Mouse (Mus musculus) heart, postnatal 25 days (tissue): ENCODE data around the gene Gpsm1. TPM values are rescaled to one million over a fixed set of nuclear protein-coding genes. Genes with fewer than 3 reads are reported as not detected.
A peak's percentile ranks its signal among the peaks of the same experiment; 100 is the strongest.

Experiments
- DNase-seq: peaks from one replicate; pipeline ENCODE4 v3.0.0; 2022; ENCODE audit warnings: low spot score
- intact Hi-C: fragments of 180-260 bp; cut with DNase I; formaldehyde crosslinking; loops from one replicate; pipeline ENCODE4 v1.15.1; 2025
- total RNA-seq, 2 experiments: library from RNA; stranded (reverse); gene quantifications; 2 replicates each; pipeline ENCODE4 v1.2.3; 2021

The Gpsm1 gene
- total RNA-seq = 100 to 1,000 TPM; 195 to 226 TPM

DNA sequence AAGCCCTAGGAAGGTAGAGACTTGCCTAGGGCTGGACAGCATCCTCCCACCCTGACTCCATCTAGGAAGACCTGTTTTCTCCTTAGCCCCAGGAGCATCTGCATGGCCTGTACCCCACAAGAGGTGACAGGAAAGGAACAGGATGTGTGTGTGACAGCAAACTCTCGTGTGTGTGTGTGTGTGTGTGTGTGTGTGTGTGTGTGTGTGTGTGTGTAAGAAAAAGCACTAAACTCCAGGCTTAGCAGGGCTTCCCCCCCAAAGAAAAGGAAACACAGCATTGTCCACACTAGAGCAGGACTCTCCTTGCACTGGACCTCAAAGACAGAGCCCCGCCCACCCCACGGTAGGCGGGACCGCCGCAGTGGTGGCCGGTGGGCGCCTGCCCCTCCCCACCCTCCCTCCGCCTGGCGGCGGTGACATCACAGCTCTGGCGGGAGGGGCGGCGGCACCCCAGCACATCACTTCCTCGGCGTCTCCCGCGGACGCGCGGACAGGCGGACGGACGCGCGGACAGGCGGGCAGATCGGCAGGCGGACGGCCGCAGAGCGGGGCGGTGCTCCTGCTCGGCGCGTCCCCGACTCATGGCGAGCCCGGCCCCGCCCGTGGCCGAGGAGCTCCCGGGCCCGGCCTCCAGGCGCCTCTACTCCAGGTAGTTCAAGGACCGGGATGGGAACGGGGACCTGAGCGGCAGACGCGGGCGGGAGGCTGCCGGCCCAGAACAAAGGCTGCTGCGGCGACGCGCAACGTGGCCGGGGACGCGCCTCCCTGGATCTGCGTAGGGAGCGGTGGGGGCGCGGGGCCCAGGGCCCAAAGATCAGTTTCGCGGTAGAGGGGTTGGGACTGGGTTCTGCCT, at the start of gene Gpsm1:
TSS of gene Gpsm1 (plus strand) at position 444 of the 853 bp plus-strand sequence.
- intact Hi-C loops = no loop called here
- peak; percentile 80 for DNase-seq

DNA sequence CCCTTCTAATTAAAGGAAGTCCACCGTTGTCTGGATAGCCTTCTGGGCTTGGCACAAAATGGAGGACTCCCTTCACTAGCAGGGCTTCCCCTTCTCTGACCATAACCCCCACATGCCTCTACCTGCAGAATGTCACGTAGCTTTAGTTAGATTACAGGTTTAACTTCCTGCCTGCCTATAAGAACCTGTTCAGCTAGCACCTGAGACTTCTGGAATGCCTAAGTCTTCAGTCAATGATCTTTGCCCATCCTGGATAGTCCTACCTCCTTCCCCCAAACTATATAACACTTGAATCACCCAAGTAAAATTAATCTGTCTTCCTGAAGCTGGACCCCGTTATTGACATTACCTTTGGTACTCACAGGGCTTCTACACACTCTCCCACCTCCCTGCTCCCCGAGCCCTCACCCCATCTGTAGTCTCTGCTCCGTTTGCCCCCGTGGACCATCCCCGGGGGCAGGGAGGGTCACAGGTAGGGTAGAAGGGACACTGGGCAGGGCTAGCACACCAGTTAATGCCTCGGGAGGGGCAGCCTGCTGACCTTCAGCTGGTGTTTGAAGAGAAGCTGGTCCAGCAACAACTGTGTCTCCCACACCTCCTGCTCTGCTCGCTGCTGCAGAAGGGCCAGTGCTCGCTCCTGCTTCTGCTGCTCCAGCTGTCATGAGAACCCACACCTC, 49.1 kb upstream of the Gpsm1 start:
- DNase-seq = no peak
- intact Hi-C loops = no loop called here

DNA sequence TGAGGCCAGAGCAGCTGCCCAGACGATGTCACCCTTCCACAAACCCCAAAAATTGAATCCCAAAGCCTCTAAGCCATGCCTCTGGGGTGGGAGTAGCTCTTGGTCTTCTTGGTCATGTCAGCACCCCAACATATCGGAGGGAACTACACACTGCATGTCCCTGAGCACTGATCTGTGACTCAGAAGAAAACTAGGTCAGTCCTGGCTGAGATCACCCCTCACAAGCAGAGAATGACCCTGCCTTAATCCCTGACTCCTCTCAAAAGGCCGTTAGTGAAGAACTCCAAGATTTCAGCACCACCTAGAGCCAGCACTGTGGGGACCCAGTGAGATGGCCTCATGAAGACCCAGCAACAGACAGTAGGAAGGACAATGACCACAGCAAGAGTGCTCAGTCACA, 47.1 kb upstream of the Gpsm1 start:
- DNase-seq = no peak
- intact Hi-C loops = no loop called here

DNA sequence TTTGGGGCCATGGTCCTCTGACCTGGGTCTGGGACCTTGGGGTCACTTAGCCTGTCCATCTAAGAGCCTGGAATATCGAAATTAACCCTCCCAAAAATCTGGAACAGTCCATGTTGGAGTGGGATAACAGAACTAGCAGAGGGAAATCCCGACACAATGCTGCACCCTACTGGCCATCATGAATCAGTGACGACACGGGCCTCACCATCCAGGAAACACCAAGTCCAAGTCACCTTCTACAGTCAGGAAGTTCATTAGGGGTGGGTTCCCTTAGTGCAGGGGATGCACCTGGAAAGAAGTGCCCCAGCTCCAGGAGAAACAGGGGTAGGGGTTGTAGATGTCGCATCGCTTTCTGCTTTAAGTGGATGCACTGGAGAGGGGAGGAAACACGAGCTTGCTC, 41.7 kb upstream of the Gpsm1 start:
- intact Hi-C loops = loop anchor here (1.0 to 10.0 kb wide), 4 partner anchors 91 to 436 kb away; no protein-coding TSS in a partner anchor
- DNase-seq = no peak

DNA sequence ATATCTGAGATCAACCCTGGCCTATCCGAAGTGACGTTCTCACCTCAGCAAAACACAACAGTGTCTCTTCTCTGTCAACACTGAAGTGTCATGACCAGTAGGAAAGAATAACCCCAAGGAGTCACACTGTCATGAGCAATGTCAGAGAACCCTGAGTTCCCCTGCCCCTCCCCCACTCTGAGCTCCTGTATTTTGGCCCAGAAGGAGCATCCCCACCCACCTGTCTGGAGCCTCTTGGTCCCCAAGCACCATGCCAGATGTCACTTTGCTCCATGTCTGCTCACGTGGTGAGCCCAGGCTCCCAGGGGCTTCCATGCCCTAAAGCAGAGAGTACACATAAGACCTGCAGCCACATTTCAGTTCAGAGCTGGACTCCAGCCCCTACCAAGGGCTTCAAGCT, 35.6 kb upstream of the Gpsm1 start:
- no peak for DNase-seq
- intact Hi-C loops = loop anchor here (10.0 kb wide), 1 partner anchor 225 kb away; no protein-coding TSS in a partner anchor

DNA sequence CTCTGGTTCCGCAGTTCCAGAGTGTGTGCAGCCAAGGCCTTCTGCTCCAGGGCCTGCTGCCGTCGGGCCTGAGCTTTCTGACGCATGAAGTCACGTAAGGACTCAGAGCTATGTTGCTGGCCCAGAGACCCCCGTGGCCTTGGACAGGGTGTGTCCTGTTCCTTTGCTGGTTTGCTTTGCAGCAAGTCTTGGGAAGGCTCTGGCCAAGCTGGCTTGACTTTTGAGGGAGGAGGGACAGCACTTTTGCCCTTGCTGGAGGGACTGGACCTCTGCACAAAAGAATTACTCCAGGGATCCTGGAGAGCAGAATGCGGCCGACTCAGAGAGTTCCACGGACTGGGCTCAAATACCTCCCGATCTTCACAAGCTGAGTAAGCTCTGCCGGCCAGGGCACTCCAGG, 34.7 kb upstream of the Gpsm1 start:
- intact Hi-C loops = no loop called here
- DNase-seq = no peak

DNA sequence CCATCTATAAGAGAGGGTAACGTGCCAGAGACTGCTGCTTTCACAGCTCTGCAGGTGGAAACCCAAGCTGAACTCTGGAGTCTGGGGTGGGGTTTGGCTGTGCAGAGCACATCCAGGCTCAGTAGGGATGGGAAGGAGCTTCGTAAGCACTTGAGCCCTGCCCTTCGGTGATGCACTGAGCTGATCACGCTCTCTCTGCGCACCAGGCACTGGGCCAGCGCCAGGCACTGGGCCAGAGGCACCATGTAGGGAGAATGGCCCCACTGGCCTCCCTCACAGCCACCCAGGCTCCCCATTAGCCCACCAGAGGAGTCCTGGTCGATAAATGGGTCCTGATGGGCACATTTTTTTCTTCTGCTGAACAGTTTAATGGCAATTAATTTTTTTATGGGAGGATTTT, 29.5 kb upstream of the Gpsm1 start:
- intact Hi-C loops = no loop called here
- no peak for DNase-seq

DNA sequence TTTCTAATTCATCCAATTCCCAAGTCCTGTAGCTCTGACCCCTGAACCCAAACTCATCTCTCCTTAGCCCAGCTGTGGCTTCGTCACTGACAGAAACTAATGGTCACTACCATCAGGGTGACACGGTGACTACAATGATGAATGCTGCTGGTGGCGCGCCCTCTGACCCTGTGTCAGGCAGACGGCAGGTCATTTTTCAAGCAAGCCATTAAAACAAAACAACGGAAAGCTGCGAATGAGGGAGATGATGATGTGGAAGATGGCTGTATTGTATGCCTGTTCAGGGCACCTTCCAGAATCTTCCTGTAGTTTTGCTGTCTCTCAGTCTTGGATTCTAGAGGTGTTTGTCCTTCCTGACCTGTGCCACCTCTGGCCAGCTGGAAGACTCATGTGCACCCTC, 28.9 kb upstream of the Gpsm1 start:
- intact Hi-C loops = no loop called here
- no peak for DNase-seq

DNA sequence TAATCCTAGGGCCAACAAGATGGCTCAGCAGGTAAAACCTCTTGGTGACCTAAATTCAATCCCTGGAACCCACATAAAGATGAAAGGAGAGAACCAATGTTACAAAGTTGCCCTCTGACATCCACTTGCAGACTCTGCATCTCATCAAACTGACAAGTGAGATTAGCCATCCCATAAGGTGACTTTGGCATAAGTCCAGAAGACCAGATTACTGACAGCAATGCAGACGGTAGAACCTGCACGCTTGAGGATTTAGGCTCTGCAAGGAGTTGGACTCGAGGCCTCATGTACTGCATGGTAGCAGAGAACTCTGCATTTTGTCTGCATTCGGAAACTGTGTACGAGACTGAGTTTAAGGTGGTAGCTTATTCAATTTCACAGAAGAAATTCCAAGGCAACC, 25.2 kb upstream of the Gpsm1 start:
- DNase-seq = no peak
- intact Hi-C loops = no loop called here

DNA sequence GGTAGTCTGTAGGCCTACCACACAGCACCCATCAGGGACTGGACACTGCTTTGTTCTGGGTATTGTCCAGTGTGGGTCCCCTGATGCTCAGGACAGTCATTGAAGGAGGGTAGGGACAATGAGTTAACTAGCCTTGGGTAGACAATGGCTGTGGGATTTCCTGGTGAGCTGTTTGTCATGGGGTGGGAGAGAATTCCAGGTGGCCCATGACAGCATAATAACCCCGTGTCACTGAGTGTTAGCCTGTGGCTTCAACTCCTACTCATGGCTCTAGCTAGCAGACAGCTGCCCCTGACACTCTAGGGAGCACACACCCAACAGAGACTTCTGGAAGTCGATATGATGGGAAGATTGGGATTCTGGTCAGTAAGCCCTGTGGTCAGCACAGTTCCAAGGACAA, 20.9 kb upstream of the Gpsm1 start, which contains the start of gene Ccdc187:
TSS of gene Ccdc187 (minus strand) at position 101 of the 400 bp plus-strand sequence.
- no peak for DNase-seq
- intact Hi-C loops = no loop called here

DNA sequence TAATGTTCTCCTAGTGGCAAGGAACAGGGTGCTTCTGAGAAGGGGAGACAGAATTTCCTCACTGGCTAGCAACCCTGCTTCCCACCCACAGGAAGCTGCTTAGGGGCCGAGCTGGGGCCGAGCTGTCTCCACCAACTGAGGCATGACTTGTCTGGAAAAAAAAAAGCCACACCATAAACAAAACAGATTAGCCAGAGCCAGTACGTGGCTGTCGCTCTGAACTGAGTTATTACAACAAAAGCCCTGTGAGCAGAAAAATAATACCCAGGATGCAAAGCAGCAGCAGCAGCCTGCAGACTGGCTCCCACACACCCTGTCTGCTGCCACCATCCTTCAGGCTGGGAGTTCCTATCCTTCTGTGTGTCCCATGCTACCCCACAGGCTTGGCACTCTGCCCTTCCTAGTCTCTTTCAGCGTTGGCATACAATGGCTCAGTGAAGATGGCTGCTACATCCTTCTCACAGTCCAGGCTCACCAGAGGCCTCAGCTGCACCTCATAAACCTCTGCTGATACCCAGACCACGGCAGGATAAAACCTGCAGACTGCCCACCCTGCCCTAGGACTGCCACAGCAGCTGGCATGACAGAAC, 18.6 kb upstream of the Gpsm1 start:
- DNase-seq = no peak
- intact Hi-C loops = no loop called here

DNA sequence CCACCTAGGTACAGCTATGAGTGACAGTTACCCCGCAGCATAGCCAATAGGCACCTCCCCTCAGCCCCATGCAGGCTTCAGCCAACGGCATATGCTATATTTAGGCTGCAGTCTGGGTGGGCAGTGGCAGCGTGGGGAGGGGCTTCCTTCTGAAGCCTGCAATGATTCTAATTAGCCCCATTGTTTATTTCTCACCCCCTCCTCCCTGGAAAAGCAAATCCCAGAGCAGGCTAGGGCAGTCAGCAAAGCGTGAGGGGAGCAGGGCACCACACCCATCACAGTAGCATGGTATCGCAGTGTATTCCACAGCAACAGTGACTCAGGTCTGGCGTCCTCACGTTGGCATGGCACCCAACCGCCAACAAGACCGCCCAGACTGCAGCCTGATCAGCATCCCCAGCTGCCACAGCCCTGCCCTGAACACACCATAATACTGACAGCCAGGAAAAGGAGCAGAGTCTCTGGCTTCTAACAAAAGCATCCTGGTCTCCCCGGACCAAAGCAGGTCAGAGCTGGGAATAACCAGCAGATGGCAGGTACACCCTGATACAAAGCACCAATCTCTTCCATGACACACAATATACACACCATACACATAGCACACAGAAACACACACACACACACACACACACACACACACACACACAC, 17.0 kb upstream of the Gpsm1 start:
- DNase-seq = no peak
- intact Hi-C loops = no loop called here

DNA sequence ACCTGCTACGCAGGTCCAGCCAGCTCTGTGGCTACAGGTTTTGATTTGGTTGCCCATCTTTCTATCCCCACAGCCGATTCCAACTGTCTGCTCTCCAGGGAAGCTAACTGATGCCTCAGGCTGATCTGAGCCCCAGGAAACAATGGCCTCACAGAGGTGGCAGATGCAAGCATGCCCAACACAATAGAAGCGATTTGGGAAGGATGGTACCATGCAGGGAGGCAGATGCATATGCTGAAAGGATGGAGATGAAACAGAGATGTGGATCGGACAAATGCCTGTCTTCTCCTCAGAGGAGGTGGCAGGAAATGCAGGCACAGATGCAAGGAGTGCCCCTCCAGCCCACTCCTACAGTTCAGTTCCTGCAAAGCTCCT, 16.5 kb upstream of the Gpsm1 start:
- intact Hi-C loops = no loop called here
- DNase-seq = no peak

DNA sequence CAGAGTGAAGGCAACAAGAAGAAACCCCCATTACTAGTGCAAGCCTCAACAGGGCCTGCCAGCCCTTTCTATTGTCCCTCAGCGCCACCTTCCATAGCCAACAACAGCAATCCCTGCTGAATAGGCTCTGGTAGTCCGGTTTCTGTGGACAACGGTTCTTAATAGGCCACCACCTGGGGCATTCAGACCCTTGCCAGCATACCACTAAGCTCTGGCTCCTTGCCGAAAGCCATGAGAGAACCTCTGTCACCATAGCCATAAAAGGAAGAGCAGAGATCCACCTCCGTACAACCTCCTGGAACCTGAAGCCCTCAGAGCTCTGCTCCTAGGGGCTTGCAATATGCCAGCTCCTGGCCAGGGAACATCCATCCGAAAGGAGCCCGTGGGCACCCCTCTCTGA, 16.0 kb upstream of the Gpsm1 start:
- intact Hi-C loops = no loop called here
- no peak for DNase-seq

DNA sequence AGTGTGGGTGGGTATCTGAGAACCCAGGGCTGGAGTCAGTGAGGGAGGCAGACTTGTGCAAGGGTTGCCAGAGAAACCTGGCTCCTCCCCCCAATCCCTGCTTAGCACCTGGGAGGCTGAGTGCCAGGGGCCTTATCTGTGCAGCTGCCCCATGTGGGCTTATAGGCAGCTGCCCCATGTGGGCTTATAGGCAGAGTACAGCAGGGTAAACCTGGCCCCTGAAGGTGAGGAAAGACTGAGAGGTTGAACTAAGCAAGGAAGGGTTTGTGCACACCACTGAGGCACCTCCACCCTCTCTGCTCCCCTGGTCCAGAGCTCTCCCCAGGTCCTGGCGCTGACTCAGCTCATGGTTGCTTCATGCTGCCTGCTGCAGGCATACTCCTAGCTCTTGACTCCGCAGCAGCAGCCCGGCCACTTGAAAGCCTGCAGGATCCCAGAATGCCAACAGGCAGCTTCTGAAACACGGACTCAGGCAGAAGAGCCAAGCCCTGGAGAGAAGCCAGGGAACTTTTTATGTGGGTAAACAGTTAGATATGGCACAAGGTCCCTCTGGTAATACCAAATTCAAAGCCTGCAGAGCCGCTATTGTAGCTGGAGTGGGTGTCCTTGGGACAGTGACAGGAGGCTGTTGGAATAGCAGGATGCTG, 15.0 kb upstream of the Gpsm1 start:
- DNase-seq = no peak
- intact Hi-C loops = loop anchor here (2.0 to 5.0 kb wide), 3 partner anchors 55 to 267 kb away; no protein-coding TSS in a partner anchor

DNA sequence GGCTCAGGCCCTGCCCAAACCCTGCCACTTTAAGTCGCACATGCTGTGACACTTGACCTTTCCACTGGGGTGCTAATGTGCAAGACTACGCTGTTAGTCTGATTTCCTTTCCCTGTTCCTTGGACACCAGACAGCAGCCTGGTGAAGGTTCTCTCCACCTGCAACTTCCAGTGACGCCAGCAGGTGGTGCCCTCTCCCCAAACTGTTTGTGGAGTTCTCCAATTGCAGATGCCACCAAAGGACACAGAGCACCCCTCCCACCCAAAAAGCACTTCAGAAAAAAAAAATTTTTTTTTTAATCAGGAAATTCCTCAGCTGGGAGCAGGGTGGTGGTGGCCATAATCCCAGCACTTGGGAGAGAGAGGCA, 14.5 kb upstream of the Gpsm1 start:
- DNase-seq = peak; percentile 77

DNA sequence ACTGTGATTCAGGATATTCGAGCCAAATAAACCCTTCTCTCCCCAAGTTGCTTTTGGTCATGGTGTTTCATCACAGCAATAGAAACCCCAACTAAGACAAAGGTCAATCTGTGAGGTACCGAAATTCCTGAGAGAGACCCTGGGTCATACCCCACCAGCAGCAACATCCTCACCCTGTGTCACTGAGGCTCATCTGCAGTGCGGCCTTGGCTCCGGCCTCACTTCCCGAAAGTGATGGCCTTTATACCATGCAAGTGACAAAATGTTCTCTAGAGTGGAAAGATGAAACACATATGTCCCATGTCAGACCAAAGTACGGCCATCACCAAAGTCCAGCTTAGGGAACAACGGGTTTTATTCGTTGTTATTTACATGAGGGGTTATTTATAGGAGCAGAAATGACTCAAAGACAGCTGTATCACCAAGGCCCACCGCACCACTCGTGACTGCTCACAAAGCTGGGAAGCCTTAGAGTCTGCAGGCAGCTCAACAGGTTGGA, 13.3 kb upstream of the Gpsm1 start:
- no peak for DNase-seq
- intact Hi-C loops = loop anchor here (5.0 kb wide), 1 partner anchor 110 kb away; no protein-coding TSS in a partner anchor

More for the DNA sequence above, 14.5 kb upstream of the Gpsm1 start:
- intact Hi-C loops = loop anchor here (2.0 to 5.0 kb wide), 3 partner anchors 54 to 266 kb away; no protein-coding TSS in a partner anchor

DNA sequence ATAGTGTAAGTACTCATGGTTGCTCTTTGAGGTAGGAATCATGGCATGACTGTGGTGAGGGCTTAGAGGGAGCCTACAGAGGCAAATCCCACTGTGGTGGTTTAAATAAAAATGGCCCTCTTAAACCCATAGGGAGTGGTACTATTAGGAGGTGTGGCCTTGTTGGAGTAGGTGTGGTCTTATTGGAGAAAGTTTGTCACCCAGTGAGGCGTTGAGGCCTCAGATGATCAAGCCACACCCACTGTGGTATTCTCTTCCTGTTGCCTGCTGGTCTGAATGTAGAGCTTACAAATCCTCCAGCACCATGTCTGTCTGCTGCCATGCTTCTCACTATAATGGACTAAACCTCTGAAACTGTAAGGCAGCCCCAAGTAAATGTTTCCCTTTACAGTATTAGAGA, 10.6 kb upstream of the Gpsm1 start:
- intact Hi-C loops = loop anchor here (5.0 kb wide), 1 partner anchor 108 kb away; no protein-coding TSS in a partner anchor
- DNase-seq = no peak

DNA sequence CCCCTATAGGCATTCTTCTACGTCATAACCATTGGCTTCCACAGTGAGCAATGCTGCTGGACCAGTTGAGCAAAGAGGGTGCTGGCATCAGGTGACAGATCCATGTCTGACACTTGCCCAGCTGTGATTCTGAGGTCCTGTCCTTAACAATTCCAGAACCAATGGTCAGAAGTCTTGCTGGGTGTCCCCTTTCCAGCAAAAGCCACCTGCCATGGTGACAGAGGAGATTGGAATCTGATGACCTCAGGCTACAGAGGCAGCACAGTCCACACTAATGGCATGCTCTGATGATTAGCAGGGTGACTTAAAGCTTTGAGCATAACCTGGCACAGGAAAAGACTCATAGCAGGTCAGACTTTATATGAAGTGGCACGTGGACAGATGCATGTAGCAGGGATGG, 9.8 kb upstream of the Gpsm1 start:
- intact Hi-C loops = no loop called here
- DNase-seq = no peak

DNA sequence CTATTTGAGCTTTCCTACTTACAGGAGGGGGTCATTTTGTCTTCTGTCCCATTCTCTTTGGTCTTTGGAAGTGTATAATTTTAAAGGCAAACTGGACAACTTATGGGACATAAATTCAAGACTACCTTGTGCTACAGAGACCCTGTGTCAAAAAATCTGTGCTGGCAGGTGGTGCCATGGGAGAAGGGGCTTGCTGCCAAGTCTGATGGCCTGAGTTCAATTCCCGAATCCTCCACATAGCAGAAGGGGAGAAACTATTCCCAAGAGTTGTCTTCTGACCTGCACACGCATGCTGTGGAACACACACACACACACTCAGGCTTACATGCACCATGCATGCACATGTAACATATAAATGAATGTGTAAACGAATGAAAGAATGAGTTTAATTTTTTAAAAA, 8.6 kb upstream of the Gpsm1 start:
- no peak for DNase-seq
- intact Hi-C loops = no loop called here
